Comparison of ENCODE assay signal across 17 mouse cellular contexts in genomic region chr8:100865624-100866023, GRCm38 (mm10).
DNase-seq lines count a peak whose midpoint lies in the region; ATAC-seq and TF ChIP-seq lines count a peak whose summit lies in the region.
"Had no signal": no experiment of that assay in that cellular context is flagged by ENCODE, and none has a peak within 500 bp of the region (broad histone marks: within the 10 kb centered on the region; RNA-seq: fewer than 3 reads in every experiment).

No protein-coding gene starts in this region.

- no peak overlapping the region for H3K27ac ChIP-seq in cerebellum, adult 2 months (ENCODE audit: insufficient read depth, low read length)
- no peak overlapping the region for H3K27ac ChIP-seq in midbrain, embryonic 13.5 days
- no peak overlapping the region for H3K27ac ChIP-seq in midbrain, embryonic 16.5 days (ENCODE audit: low read length)
- H3K27ac ChIP-seq in hindbrain, postnatal 0 days: no peak overlapping the region
- no peak overlapping the region for H3K27ac ChIP-seq in midbrain, postnatal 0 days (ENCODE audit: low read depth, low read length)
- H3K27ac ChIP-seq: heart, embryonic 10.5 days had no signal

- DNase-seq in cerebellum, postnatal 10 days: peak; percentile 1 to 2
- DNase-seq in cerebellum, adult 2 months: no peak
- DNase-seq in hindbrain, postnatal 0 days (ENCODE audit: low spot score): peak; percentile 32
- peak; percentile 33 for DNase-seq in midbrain, postnatal 0 days (ENCODE audit: low spot score)
- no peak for DNase-seq in adrenal gland, postnatal 14 days
- no peak for DNase-seq in ovary, adult 18-20 months (ENCODE audit: low spot score)
- DNase-seq: cerebellum, adult 8-10 months; kidney, adult 11 months; kidney, postnatal 36 days; thymus, adult 2 months had no signal

- ATAC-seq in midbrain, embryonic 13.5 days: peak; percentile 58; the same call in 1 of the 2 replicates
- no peak for ATAC-seq in midbrain, embryonic 16.5 days
- no peak for ATAC-seq in hindbrain, postnatal 0 days
- ATAC-seq in midbrain, postnatal 0 days (ENCODE audit: low FRiP score): no peak
- ATAC-seq: lung, postnatal 0 days had no signal

- H3K9ac ChIP-seq in midbrain, embryonic 13.5 days (replicated peaks): no peak overlapping the region
- no peak overlapping the region for H3K9ac ChIP-seq in midbrain, embryonic 16.5 days (ENCODE audit: low read depth, low read length)
- H3K9ac ChIP-seq in hindbrain, postnatal 0 days (replicated peaks; ENCODE audit: low read length): no peak overlapping the region
- no peak overlapping the region for H3K9ac ChIP-seq in midbrain, postnatal 0 days (replicated peaks; ENCODE audit: low read length, poor library complexity, severe bottlenecking)

- no peak overlapping the region for H3K4me3 ChIP-seq in cerebellum, adult 2 months (replicated peaks; ENCODE audit: insufficient read depth, low read depth, low read length)
- H3K4me3 ChIP-seq in midbrain, embryonic 13.5 days (replicated peaks): no peak overlapping the region
- H3K4me3 ChIP-seq in midbrain, embryonic 16.5 days (ENCODE audit: low read depth, low read length): no peak overlapping the region
- no peak overlapping the region for H3K4me3 ChIP-seq in hindbrain, postnatal 0 days (ENCODE audit: low read length)
- H3K4me3 ChIP-seq in midbrain, postnatal 0 days (ENCODE audit: low read depth, low read length): no peak overlapping the region
- H3K4me3 ChIP-seq: heart, embryonic 10.5 days; megakaryocyte, embryonic 14.5 days had no signal

- TF ChIP-seq POLR2A in cerebellum, adult 2 months (IDR thresholded peaks at IDR 0.05; ENCODE audit: borderline replicate concordance, insufficient read depth, low read length): no peak

- no peaks in the 10 kb centered on the region for H3K4me1 ChIP-seq in cerebellum, adult 2 months (ENCODE audit: control insufficient read depth, insufficient read depth, low read length)
- no peaks in the 10 kb centered on the region for H3K4me1 ChIP-seq in midbrain, embryonic 13.5 days (replicated peaks)
- no peaks in the 10 kb centered on the region for H3K4me1 ChIP-seq in midbrain, embryonic 16.5 days (ENCODE audit: control insufficient read depth, insufficient read depth, low read length)
- H3K4me1 ChIP-seq in hindbrain, postnatal 0 days (ENCODE audit: insufficient read depth, low read length): no peaks in the 10 kb centered on the region
- H3K4me1 ChIP-seq in midbrain, postnatal 0 days (ENCODE audit: insufficient read depth, low read length): no peaks in the 10 kb centered on the region
- H3K4me1 ChIP-seq: heart, embryonic 10.5 days; megakaryocyte, embryonic 14.5 days had no signal

- 38% methylated on average over 6 of the region's 6 CpGs for WGBS in cerebellum, adult 2 months
- WGBS in midbrain, embryonic 13.5 days: 74% methylated on average over 6 of the region's 6 CpGs
- 65% methylated on average over 6 of the region's 6 CpGs for WGBS in midbrain, embryonic 16.5 days
- WGBS in hindbrain, postnatal 0 days: 56% methylated on average over 6 of the region's 6 CpGs
- 62% methylated on average over 6 of the region's 6 CpGs for WGBS in midbrain, postnatal 0 days

- no peaks in the 10 kb centered on the region for H3K9me3 ChIP-seq in midbrain, embryonic 13.5 days
- H3K9me3 ChIP-seq in midbrain, embryonic 16.5 days (replicated peaks; ENCODE audit: control insufficient read depth, low read length, poor library complexity, severe bottlenecking): no peaks in the 10 kb centered on the region
- no peaks in the 10 kb centered on the region for H3K9me3 ChIP-seq in hindbrain, postnatal 0 days (ENCODE audit: low read length)
- no peaks in the 10 kb centered on the region for H3K9me3 ChIP-seq in midbrain, postnatal 0 days (ENCODE audit: low read length)
- H3K9me3 ChIP-seq: heart, embryonic 10.5 days; megakaryocyte, embryonic 14.5 days had no signal

- no peaks in the 10 kb centered on the region for H3K27me3 ChIP-seq in cerebellum, adult 2 months (ENCODE audit: control insufficient read depth, insufficient read depth, low read length)
- H3K27me3 ChIP-seq in midbrain, embryonic 13.5 days: no peaks in the 10 kb centered on the region
- H3K27me3 ChIP-seq in midbrain, embryonic 16.5 days (ENCODE audit: control insufficient read depth, insufficient read depth, low read depth, low read length): no peaks in the 10 kb centered on the region
- no peaks in the 10 kb centered on the region for H3K27me3 ChIP-seq in hindbrain, postnatal 0 days (ENCODE audit: insufficient read depth, low read length)
- no peaks in the 10 kb centered on the region for H3K27me3 ChIP-seq in midbrain, postnatal 0 days (ENCODE audit: insufficient read depth, low read length)
- H3K27me3 ChIP-seq: CH12.LX; megakaryocyte, embryonic 14.5 days had no signal

- TF ChIP-seq CTCF in cerebellum, adult 2 months (IDR thresholded peaks at IDR 0.05; ENCODE audit: borderline replicate concordance, insufficient read depth, low read depth, low read length): no peak
- TF ChIP-seq CTCF in hindbrain, postnatal 0 days (IDR thresholded peaks at IDR 0.05; ENCODE audit: low read depth): no peak
- TF ChIP-seq CTCF in midbrain, postnatal 0 days (IDR thresholded peaks at IDR 0.05): no peak

- H3K4me2 ChIP-seq in midbrain, embryonic 13.5 days (replicated peaks): no peak overlapping the region
- no peak overlapping the region for H3K4me2 ChIP-seq in midbrain, embryonic 16.5 days (ENCODE audit: low read length)
- H3K4me2 ChIP-seq in hindbrain, postnatal 0 days (ENCODE audit: low read depth, low read length): no peak overlapping the region
- H3K4me2 ChIP-seq in midbrain, postnatal 0 days (ENCODE audit: low read depth, low read length, poor library complexity, severe bottlenecking): no peak overlapping the region
- H3K4me2 ChIP-seq: liver, embryonic 11.5 days had no signal

- H3K36me3 ChIP-seq in midbrain, embryonic 13.5 days: no peaks in the 10 kb centered on the region
- no peaks in the 10 kb centered on the region for H3K36me3 ChIP-seq in midbrain, embryonic 16.5 days (ENCODE audit: control insufficient read depth, insufficient read depth, low read length)
- no peaks in the 10 kb centered on the region for H3K36me3 ChIP-seq in hindbrain, postnatal 0 days (ENCODE audit: insufficient read depth, low read length)
- no peaks in the 10 kb centered on the region for H3K36me3 ChIP-seq in midbrain, postnatal 0 days (ENCODE audit: insufficient read depth, low read length)
- H3K36me3 ChIP-seq: heart, embryonic 10.5 days had no signal

Comparison
In these comparisons a context has a peak if more than half of its experiments do, and no peak if none do; other contexts are left out.
1. DNase-seq: peak in cerebellum, postnatal 10 days (2 of 2), hindbrain, postnatal 0 days (single experiment) and midbrain, postnatal 0 days (single experiment); none in cerebellum, adult 2 months (0 of 2), adrenal gland, postnatal 14 days (single experiment) and ovary, adult 18-20 months (single experiment).